Mouse (Mus musculus) ovary, postnatal 14 days (tissue): ENCODE measurements around the gene Wfikkn1.
"Not testable (repeated sequence)": the region's sequence is repeated elsewhere in the genome, so short reads cannot be mapped to it uniquely, and the experiment has no call there.

Source experiments
- DNase-seq: peaks from one replicate; pipeline ENCODE4 v3.0.0; 2022; ENCODE audit warnings: low spot score

Gene Wfikkn1

GRCm38 (mm10) chr17:25885636-25886035 is 5.0 kb upstream of the Wfikkn1 start:
- no peak for DNase-seq

DNA sequence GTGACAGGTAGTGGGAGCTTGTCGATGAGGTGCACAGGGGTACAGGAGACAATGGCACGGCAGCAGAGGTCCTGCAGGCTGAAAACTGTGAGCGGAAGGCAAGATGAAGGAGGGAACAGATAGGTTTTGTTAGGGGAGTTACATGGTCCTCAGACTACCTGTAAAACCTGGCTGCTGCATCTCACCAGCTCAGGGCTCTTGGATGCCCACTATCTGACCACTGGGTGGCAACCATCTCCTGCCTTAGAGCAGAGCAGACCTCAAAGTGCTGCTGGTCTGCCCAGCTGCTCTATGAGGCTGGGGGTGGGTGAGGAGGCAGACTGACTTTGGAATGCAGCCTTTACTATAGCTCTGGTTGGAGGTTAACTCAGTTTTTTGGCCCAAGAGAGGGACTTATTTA is 3.2 kb upstream of the Wfikkn1 start:
- no peak for DNase-seq

GRCm38 (mm10) chr17:25883268-25883667 is 2.6 kb upstream of the Wfikkn1 start:
- DNase-seq = no peak

DNA sequence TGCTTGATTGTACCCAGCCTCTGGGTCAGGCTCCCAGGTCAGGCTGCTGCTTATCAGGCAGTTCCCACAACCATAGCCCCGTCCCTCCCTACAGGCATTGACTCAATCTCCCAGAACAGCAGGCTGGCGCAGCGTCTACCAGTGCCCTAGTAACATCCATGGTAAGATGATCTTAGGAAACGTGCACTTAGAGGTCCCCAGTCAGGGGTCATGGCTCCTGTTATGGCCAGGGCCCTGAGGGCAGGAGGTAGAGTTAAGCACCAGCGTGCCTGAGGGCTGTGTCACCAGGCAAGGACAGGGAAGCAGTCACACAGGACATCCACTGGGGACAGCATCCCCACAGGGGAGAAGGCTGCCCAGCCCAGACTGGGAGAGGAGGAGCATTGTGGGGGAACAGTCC is 1.6 kb upstream of the Wfikkn1 start:
- no peak for DNase-seq

GRCm38 (mm10) chr17:25881691-25882090 is 1.0 kb upstream of the Wfikkn1 start:
- no peak for DNase-seq

DNA sequence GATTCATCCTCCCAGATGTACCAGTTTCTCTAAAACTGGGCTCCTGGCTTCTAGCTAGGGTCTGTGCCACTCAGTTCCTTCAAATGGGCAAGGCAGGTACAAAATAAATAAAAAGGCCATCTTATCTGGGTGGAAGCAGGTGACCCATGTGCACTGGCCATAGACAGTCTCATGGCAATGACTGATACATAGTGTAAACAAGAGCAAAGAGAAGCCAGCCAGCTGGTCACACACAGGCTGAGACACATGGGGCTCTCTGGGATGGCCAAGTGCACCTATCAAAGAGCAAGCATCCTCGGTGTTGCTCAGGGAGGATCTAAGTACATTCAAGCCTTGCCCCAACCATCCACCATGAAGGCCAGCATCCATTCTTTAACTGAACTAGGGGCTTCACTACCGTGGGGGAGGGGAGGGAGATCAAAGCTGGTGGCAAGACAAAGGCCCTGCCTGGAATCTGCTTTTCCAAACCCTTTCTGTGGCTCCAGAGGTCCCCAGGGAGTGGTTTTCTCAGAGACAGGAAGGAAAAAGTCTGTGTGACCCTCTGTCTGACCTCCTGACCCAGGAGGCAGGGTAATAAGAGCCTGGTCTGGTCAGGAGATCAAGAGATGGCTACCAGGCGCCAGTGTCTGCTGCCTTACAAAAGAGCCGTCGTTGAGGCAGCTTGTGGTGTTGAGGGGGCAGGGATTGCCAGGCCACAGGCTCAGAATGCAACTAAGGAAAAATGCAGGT is 419 bp upstream of the Wfikkn1 start:
- no peak for DNase-seq

DNA sequence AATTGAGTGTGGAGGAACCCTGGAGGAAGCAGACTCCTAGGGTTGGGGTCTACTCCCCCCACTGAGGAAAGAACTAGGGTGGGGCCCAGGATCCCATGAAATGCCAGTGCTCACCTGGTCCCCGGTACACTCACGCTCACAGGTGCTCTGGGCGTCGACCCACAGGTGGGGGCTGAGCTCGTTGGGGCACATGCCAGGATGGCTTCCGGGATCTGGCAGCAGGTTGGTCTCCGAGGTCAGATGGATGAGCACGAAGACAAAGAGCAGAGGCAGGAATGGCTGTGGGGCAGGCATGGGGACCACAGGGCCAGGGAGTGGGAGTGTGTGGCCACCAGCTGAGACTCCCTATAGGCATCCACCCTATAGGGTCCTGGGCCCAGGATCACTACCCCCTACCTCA is 908 bp downstream of the Wfikkn1 start:
- no peak for DNase-seq

GRCm38 (mm10) chr17:25879261-25879660 is 1.4 kb downstream of the Wfikkn1 start:
- no peak for DNase-seq

- no peak for DNase-seq
Observed at GRCm38 (mm10) chr17:25878611-25879180, 2.0 kb downstream of the Wfikkn1 start.

GRCm38 (mm10) chr17:25877741-25878610 is 2.7 kb downstream of the Wfikkn1 start:
- DNase-seq = no peak

DNA sequence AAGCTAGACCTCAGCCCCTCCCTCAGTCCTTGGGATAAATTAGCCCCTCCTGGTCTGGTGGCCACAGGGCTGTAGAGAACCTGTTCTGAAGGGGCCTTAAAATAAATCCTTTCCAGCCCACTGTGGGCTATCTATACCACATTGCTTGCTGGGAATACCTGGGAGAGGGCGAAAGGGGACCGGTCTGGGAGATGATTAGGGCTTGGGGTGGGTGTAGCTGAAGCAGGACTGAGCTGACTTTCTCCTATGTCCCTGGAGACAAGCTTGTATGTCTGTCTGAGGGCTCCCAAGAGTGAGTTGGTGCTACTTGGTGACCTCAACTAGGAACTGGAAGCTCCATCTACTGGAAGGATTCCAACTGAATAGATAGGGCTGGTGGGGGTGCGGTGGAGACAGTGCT is 3.6 kb downstream of the Wfikkn1 start:
- no peak for DNase-seq

DNA sequence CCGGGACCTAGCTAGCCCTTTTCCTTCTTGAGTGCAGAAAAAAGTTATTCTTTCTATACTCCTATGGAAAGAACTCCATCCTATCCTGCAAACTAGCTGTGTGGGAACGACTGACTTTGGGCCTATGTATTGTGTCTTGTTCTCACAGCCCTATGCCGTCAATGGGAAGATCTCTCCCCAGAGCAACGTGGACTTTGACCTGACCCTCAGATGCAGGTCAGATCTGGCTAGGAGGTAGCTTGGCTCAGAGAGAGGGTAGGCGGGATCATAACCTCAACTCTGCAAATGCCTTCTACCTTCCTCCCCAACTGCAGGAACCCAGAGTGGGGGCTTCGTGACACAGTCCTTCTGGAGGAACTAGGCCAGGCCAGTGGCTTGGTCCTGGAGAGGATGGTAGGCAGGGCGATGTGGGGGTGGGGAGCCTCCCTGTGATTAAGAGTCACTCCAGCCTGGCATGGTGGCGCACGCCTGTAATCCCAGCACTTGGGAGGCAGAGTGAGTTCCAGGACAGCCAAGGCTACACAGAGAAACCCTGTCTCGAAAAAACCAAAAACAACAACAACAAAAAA is 4.2 kb downstream of the Wfikkn1 start:
- no peak for DNase-seq

- DNase-seq = peak; percentile 78
Observed at GRCm38 (mm10) chr17:25875171-25876136, 5.2 kb downstream of the Wfikkn1 start.

DNA sequence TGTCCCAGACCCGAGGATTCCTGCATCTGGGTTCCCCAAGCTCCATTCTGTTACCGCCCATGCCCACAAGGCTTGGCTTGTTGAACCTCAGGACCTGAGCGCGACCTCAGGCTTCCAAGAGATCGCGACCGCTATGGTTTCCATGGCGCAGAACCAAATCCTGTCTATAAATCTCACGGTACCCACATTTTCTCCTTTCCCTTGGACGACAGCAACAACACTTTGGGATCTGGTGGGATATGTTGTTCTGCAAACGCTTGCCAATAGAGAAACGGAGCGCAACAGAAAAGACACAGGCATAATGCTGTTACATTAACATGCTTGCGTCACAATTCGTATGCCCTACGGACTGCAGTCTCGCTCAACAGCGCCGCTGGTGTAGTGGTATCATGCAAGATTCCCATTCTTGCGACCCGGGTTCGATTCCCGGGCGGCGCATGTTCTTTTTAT is 5.9 kb downstream of the Wfikkn1 start, which contains the start of gene Mettl26:
TSS of gene Mettl26 (plus strand) at position 354 of the 450 bp plus-strand sequence.
- DNase-seq = peak; percentile 95

- no peak for DNase-seq
Observed at GRCm38 (mm10) chr17:25874148-25874720, 6.4 kb downstream of the Wfikkn1 start.

GRCm38 (mm10) chr17:25873405-25874147 is 7.1 kb downstream of the Wfikkn1 start:
- no peak for DNase-seq

- no peak for DNase-seq
Observed at GRCm38 (mm10) chr17:25872676-25873075, 8.0 kb downstream of the Wfikkn1 start.

DNA sequence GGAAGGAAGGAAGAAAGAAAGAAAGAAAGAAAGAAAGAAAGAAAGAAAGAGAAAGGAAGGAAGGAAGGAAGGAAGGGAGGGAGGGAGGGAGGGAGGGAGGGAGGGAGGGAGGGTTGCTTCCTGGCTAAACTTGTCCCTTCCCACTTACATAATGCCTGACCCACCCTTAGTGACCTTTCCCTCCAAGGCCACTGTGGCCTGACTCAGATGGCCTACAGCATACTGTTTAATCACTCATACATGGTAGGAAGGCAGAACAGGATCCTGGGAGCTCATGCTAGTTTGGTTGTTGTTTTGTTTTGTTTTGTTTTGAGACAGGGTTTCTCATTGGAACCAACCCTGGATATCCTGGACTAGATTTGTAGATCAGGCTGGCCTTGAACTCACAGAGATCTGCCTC is 9.1 kb downstream of the Wfikkn1 start:
- not testable (repeated sequence) for DNase-seq

DNA sequence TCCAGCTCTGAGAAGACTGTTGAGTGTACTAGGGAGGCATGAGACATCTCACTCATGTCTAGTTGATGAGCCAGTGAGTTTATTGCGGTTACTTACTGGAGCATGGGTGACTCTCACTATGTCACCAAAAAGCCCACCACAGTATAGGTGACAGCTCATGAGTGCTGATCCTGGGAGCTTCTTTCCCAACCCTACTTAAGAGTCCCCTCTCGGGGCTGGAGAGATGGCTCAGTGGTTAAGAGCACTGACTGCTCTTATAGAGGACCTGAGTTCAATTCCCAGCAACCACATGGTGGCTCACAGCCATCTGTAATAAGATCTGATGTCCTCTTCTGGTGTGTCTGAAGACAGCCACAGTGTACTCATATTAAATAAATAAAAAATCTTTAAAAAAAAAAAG is 10.7 kb downstream of the Wfikkn1 start:
- no peak for DNase-seq

GRCm38 (mm10) chr17:25869498-25869897 is 11.2 kb downstream of the Wfikkn1 start:
- no peak for DNase-seq
